Comparison of ENCODE assay signal across 10 mouse cellular contexts in the genomic region with DNA sequence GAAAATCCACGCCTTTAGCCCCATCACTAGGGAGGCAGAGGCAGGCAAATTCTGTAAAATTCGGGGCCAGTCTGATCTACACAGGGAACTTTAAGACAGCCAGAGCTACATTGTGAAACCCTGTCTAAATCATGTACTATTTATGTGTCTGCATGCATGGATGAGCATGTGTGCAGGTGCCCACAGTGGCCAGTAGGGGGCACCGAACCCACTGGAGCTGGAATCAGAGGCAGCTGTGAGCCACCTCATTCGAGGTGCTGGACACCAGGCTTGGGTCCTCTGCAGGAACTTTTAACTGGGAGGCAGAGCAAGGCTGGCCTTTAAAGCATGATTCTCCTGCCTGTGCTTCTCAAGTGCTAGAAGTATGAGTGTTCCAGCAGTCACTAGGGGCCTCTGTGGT.
DNase-seq lines count a peak whose midpoint lies in the region; ATAC-seq and TF ChIP-seq lines count a peak whose summit lies in the region.
"Had no signal": no experiment of that assay in that cellular context is flagged by ENCODE, and none has a peak within 500 bp of the region (broad histone marks: within the 10 kb centered on the region; RNA-seq: fewer than 3 reads in every experiment).

No protein-coding gene starts in this region.

- H3K27ac ChIP-seq in bone marrow macrophage, adult 2 months (ENCODE audit: insufficient read depth, low read depth, low read length) = no peak overlapping the region
- 0 out of 2 replicates have a peak overlapping the region, but pooled peaks have one; percentile 41 for H3K27ac ChIP-seq in small intestine, adult 2 months (ENCODE audit: insufficient read depth, low read depth, low read length)
- H3K27ac ChIP-seq: embryonic facial prominence, embryonic 15.5 days; heart, embryonic 13.5 days had no signal

- TF ChIP-seq POLR2A in bone marrow macrophage, adult 2 months (IDR thresholded peaks at IDR 0.05; ENCODE audit: borderline replicate concordance, low read depth, low read length) = no peak
- no peak for TF ChIP-seq POLR2A in small intestine, adult 2 months (IDR thresholded peaks at IDR 0.05; ENCODE audit: low read depth, low read length)

- H3K36me3 ChIP-seq in E14TG2a.4 (ENCODE audit: insufficient read depth, low read length) = 0 out of 2 replicates have a peak, but pooled peaks cover 3% of the 10 kb centered on the region
- peaks cover 14% of the 10 kb centered on the region for H3K36me3 ChIP-seq in small intestine, adult 2 months (ENCODE audit: control insufficient read depth, insufficient read depth, low read length)

- no peaks in the 10 kb centered on the region for H3K9me3 ChIP-seq in E14TG2a.4 (ENCODE audit: low read length)
- H3K9me3 ChIP-seq: embryonic facial prominence, embryonic 15.5 days had no signal

- peaks cover 6% of the 10 kb centered on the region; the same call in 1 of the 2 replicates for H3K4me1 ChIP-seq in E14TG2a.4 (replicated peaks; ENCODE audit: low read depth, low read length)
- peaks cover 7% of the 10 kb centered on the region for H3K4me1 ChIP-seq in bone marrow macrophage, adult 2 months (ENCODE audit: control insufficient read depth, insufficient read depth, low read length)
- peaks cover 43% of the 10 kb centered on the region for H3K4me1 ChIP-seq in small intestine, adult 2 months (ENCODE audit: control insufficient read depth, insufficient read depth, insufficient read length, low read length)
- H3K4me1 ChIP-seq: embryonic facial prominence, embryonic 15.5 days had no signal

- H3K27me3 ChIP-seq in E14TG2a.4 (ENCODE audit: insufficient read depth, low read length) = no peaks in the 10 kb centered on the region
- H3K27me3 ChIP-seq in small intestine, adult 2 months (ENCODE audit: control insufficient read depth, insufficient read depth, low read length) = no peaks in the 10 kb centered on the region
- H3K27me3 ChIP-seq: embryonic facial prominence, embryonic 15.5 days; heart, embryonic 13.5 days had no signal

- WGBS in small intestine, adult 2 months = 74% methylated on average over 4 of the region's 4 CpGs

- peak; percentile 33 for DNase-seq in kidney, adult 9 months
- no peak for DNase-seq in kidney, postnatal 14 days
- no peak for DNase-seq in embryo, embryonic 9.5 days (ENCODE audit: extremely low spot score)
- no peak for DNase-seq in right cerebral cortex, postnatal 4 days

- no peak overlapping the region for H3K4me3 ChIP-seq in E14TG2a.4 (replicated peaks; ENCODE audit: low read length)
- H3K4me3 ChIP-seq in bone marrow macrophage, adult 2 months (ENCODE audit: insufficient read depth, low read length) = no peak overlapping the region
- no peak overlapping the region for H3K4me3 ChIP-seq in small intestine, adult 2 months (ENCODE audit: low read depth, low read length)
- H3K4me3 ChIP-seq: embryonic facial prominence, embryonic 15.5 days; heart, embryonic 13.5 days had no signal

- peak; percentile 93 for TF ChIP-seq CTCF in E14TG2a.4 (conservative IDR thresholded peaks at IDR 0.05; ENCODE audit: low read length)
- peak; percentile 57 for TF ChIP-seq CTCF in bone marrow macrophage, adult 2 months (IDR thresholded peaks at IDR 0.05; ENCODE audit: low read depth, low read length)
- TF ChIP-seq CTCF in small intestine, adult 2 months (IDR thresholded peaks at IDR 0.05; ENCODE audit: extremely low read depth, insufficient read length, insufficient replicate concordance, low read depth, low read length) = peak; percentile 70; the same call in 1 of the 2 replicates

- ATAC-seq in inflammation-experienced regulatory T-cells, adult 6 months = no peak
